Mouse (Mus musculus) Muller cell, postnatal 12 days (primary cell): ENCODE results near the gene Gm10190.
"Not testable (repeated sequence)": the region's sequence is repeated elsewhere in the genome, so short reads cannot be mapped to it uniquely, and the experiment has no call there.

Source experiments
- DNase-seq: peaks from one replicate; pipeline ENCODE4 v3.0.0-alpha.2; 2015; ENCODE audit errors: inconsistent ontology term

The Gm10190 gene

GRCm38 (mm10) chr17:80372989-80373725 is at the start of gene Gm10190:
Gene Gm10190 (minus strand): TSS chr17:80373541.
- peak; percentile 93 for DNase-seq

GRCm38 (mm10) chr17:80420998-80421397 is 47.7 kb upstream of the Gm10190 start:
- no peak for DNase-seq

- no peak for DNase-seq
Observed at GRCm38 (mm10) chr17:80418572-80419210, 45.4 kb upstream of the Gm10190 start.

GRCm38 (mm10) chr17:80411182-80411581 is 37.8 kb upstream of the Gm10190 start:
- DNase-seq = peak; percentile 2

GRCm38 (mm10) chr17:80398243-80398642 is 24.9 kb upstream of the Gm10190 start:
- DNase-seq = no peak

- peak; percentile 74 for DNase-seq
Observed at GRCm38 (mm10) chr17:80391423-80392403, 18.4 kb upstream of the Gm10190 start.

- DNase-seq = no peak
Observed at GRCm38 (mm10) chr17:80390024-80390423, 16.7 kb upstream of the Gm10190 start.

GRCm38 (mm10) chr17:80385671-80386070 is 12.3 kb upstream of the Gm10190 start:
- no peak for DNase-seq

- DNase-seq = not testable (repeated sequence)
Observed at GRCm38 (mm10) chr17:80378386-80378785, 5.0 kb upstream of the Gm10190 start.

- no peak for DNase-seq
Observed at GRCm38 (mm10) chr17:80373726-80374096, 370 bp upstream of the Gm10190 start.

GRCm38 (mm10) chr17:80368606-80369005 is 4.7 kb downstream of the Gm10190 start:
- DNase-seq = no peak

GRCm38 (mm10) chr17:80367276-80367675 is 6.1 kb downstream of the Gm10190 start:
- no peak for DNase-seq

GRCm38 (mm10) chr17:80360245-80360644 is 13.1 kb downstream of the Gm10190 start:
- no peak for DNase-seq

GRCm38 (mm10) chr17:80347234-80347633 is 26.1 kb downstream of the Gm10190 start:
- peak; percentile 55 for DNase-seq

- DNase-seq = peak; percentile 9
Observed at GRCm38 (mm10) chr17:80346591-80347125, 26.7 kb downstream of the Gm10190 start.

- no peak for DNase-seq
Observed at GRCm38 (mm10) chr17:80345277-80345676, 28.1 kb downstream of the Gm10190 start.

GRCm38 (mm10) chr17:80332386-80332785 is 41.0 kb downstream of the Gm10190 start:
- no peak for DNase-seq

GRCm38 (mm10) chr17:80326431-80326830 is 46.9 kb downstream of the Gm10190 start:
- DNase-seq = peak; percentile 77

- DNase-seq = no peak
Observed at GRCm38 (mm10) chr17:80325456-80325855, 47.9 kb downstream of the Gm10190 start.

- DNase-seq = no peak
Observed at GRCm38 (mm10) chr17:80324521-80324920, 48.8 kb downstream of the Gm10190 start.

GRCm38 (mm10) chr17:80323658-80324057 is 49.7 kb downstream of the Gm10190 start:
- no peak for DNase-seq
